Mouse (Mus musculus) hindbrain, embryonic 11.5 days (tissue): ENCODE data around the gene Cited4. TPM values are rescaled to one million over a fixed set of nuclear protein-coding genes. Genes with fewer than 3 reads are reported as not detected.

Source experiments
- ATAC-seq: fragments of 200-750 bp; cut with Nextera tagmentation; 2 replicates; pipeline ENCODE4 v1.8.0; 2017; ENCODE audit warnings: mild to moderate bottlenecking, moderate TSS enrichment, moderate library complexity; ENCODE audit not compliant: low FRiP score
- DNase-seq: peaks from one replicate; pipeline ENCODE4 v3.0.0-alpha.2; 2015; ENCODE audit warnings: low spot score
- H3K27ac ChIP-seq: fragments of 300-500 bp; sonication (generic); 2 replicates; pipeline ENCODE4 v1.5.1; 2014; ENCODE audit warnings: mild to moderate bottlenecking, low read depth, low read length
- H3K27me3 ChIP-seq: fragments of 300-500 bp; sonication (generic); 2 replicates; pipeline ENCODE4 v1.6.1; 2014; ENCODE audit warnings: mild to moderate bottlenecking, low read length, moderate library complexity, mixed read lengths; ENCODE audit not compliant: control insufficient read depth, insufficient read depth
- H3K36me3 ChIP-seq: fragments of 300-500 bp; sonication (generic); 2 replicates; pipeline ENCODE4 v1.6.1; 2014; ENCODE audit warnings: mild to moderate bottlenecking, low read length, moderate library complexity, mixed read lengths; ENCODE audit not compliant: control insufficient read depth, insufficient read depth
- H3K4me1 ChIP-seq: fragments of 300-500 bp; sonication (generic); replicated peaks from 2 replicates; pipeline ENCODE4 v1.6.1; 2014; ENCODE audit warnings: low read length, mixed read lengths; ENCODE audit not compliant: control insufficient read depth, insufficient read depth
- H3K4me2 ChIP-seq: fragments of 300-500 bp; sonication (generic); replicated peaks from 2 replicates; pipeline ENCODE4 v1.6.1; 2014; ENCODE audit warnings: mild to moderate bottlenecking, low read depth, low read length
- H3K4me3 ChIP-seq: fragments of 300-500 bp; sonication (generic); 2 replicates; pipeline ENCODE4 v1.5.1; 2014; ENCODE audit warnings: low read depth, low read length
- H3K9ac ChIP-seq: fragments of 300-500 bp; sonication (generic); 2 replicates; pipeline ENCODE4 v1.6.1; 2014; ENCODE audit warnings: low read depth, low read length
- H3K9me3 ChIP-seq: fragments of 300-500 bp; sonication (generic); 2 replicates; pipeline ENCODE4 v1.6.1; 2016; ENCODE audit warnings: low read length; ENCODE audit not compliant: control insufficient read depth
- WGBS: fragments of 180-500 bp; shearing (Covaris S2); extraction: QIAGEN DNeasy Blood & Tissue Kit; methylation state at CpG from one replicate; pipeline ENCODE4 v1.1.7; 2014; 5-methylcytosine and 5-hydroxymethylcytosine counted together
- polyA plus RNA-seq: library from polyadenylated mRNA; unstranded; fragments of >200 nt; fragmentation: Nextera tagmentation; extraction: Ambion mirVana; gene quantifications from 2 replicates; pipeline ENCODE4 v1.2.1, GENCODE M21; 2014

Gene Cited4
- 6.9 and 7.8 TPM in 2 replicates for polyA plus RNA-seq

DNA sequence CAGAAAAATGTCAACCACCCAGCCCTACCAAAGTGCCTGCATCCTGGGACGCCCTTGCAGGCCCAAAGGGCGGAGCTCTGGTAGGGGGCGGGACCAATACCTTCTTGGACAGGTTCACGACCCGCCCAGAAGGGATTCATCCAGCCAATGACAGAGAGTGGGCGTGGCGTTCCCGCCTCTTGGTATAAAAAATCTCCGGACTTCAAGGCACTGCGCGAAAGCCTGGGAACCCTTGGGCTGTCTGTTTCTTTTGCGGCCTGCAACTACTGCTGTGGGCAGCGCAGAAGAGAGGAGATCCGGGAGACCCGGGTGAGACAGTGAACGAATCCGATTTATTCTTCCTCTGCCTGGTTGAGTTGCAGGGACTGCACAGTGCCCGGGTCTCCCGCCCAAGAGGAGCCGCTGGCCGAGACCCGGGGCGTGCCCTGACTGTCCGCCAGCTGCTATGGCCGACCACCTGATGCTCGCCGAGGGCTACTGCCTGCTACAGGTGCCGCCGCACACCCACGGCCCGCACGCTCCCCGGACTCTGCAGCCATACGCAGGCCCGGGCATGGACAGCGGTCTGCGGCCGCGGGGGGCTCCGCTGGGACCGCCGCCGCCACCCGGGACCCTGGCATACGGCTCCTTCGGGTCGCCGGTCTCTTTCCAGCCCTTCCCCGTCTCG is at the start of gene Cited4:
Gene Cited4 (plus strand): TSS at position 215 of the 667 bp plus-strand sequence.
- Histone ChIP-seq H3K36me3 (no peaks in the 10 kb centered on the region), H3K27ac (no peak within 1 kb of the TSS), H3K9ac (peak within 1 kb of the TSS; percentile 53; the same call in 1 of the 2 replicates), H3K4me2 (peak within 1 kb of the TSS; percentile 100), H3K27me3 (peaks cover 16% of the 10 kb centered on the region), H3K4me3 (peak within 1 kb of the TSS; percentile 64), H3K9me3 (no peaks in the 10 kb centered on the region), H3K4me1 (no peaks in the 10 kb centered on the region)
- DNase-seq (peak; percentile 87), ATAC-seq (peak; percentile 84)
- under 1% methylated on average over 38 of the region's 50 CpGs for WGBS

- Histone ChIP-seq H3K4me2 (no peak overlapping the region), H3K36me3 (no peaks in the 10 kb centered on the region), H3K9me3 (no peaks in the 10 kb centered on the region), H3K27me3 (no peaks in the 10 kb centered on the region), H3K9ac (no peak overlapping the region), H3K27ac (no peak overlapping the region), H3K4me3 (no peak overlapping the region), H3K4me1 (no peaks in the 10 kb centered on the region)
- ATAC-seq (no peak), DNase-seq (no peak)
- 84% methylated on average over 6 of the region's 6 CpGs for WGBS
Measured at GRCm38 (mm10) chr4:120627728-120628127, 38.6 kb upstream of the Cited4 start.

DNA sequence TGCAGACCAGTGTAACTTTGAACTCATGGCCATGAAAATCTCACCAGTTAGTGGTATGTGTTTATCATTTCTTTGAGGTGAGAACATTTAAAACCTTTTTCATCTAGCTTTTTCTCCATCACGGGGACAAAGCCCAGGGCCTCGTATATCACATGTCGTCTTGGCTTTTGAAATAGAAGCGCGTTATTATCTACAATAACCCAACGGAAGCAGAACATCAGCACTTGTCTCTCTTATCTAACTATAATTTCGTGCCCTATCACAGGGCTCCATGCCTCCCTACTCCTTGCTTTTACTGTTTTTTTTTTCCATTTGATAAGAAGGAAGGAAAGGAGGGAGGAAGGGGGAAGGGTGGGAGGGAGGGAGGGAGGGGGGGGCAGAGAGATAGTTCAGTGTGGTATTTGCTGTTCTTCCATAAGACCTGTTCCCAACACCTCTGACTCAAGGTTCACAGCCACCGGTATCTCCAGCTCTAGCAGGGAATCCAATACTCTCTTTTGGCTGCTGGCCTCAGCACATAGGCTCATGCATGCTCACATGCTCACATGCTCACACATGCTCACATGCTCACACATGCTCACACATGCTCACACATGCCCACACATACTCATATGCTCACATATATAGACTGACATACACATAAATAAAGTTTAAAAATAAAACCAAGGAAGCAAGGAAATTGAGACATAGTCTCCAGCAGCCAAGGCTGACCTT is 36.0 kb upstream of the Cited4 start:
- WGBS, result 92% methylated on average over 8 of the region's 8 CpGs
- no peaks in the 10 kb centered on the region for H3K36me3 ChIP-seq
- no peak for DNase-seq
- H3K9ac ChIP-seq, result no peak overlapping the region
- H3K27me3 ChIP-seq, result no peaks in the 10 kb centered on the region
- no peak overlapping the region for H3K4me2 ChIP-seq
- no peak overlapping the region for H3K27ac ChIP-seq
- no peak overlapping the region for H3K4me3 ChIP-seq
- no peak for ATAC-seq
- H3K4me1 ChIP-seq, result no peaks in the 10 kb centered on the region
- no peaks in the 10 kb centered on the region for H3K9me3 ChIP-seq

DNA sequence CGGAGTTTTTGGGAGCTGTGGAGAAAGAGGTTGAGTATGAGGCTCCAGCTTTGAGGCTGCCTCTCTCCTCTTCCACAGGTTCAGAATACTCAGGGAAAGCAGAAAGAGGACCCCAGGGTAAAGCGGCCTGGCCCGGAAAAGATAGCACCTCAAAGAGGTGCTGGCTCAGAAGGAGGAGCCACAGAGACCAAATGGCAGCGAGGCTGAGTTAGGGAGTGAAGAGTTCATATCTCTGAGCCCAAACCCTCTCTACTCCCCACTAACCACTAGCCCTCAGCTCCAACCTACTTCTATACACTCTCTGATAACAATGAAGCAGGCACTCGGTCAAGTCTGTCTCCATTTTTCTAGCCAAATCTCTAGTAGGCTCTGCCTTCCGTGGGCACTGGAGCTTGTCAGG is 34.5 kb upstream of the Cited4 start:
- Histone ChIP-seq H3K4me1 (no peaks in the 10 kb centered on the region), H3K9ac (no peak overlapping the region), H3K4me2 (no peak overlapping the region), H3K36me3 (no peaks in the 10 kb centered on the region), H3K9me3 (no peaks in the 10 kb centered on the region), H3K4me3 (no peak overlapping the region), H3K27ac (no peak overlapping the region), H3K27me3 (no peaks in the 10 kb centered on the region)
- DNase-seq (no peak), ATAC-seq (no peak)
- 66% methylated on average over 6 of the region's 6 CpGs for WGBS

- H3K27ac ChIP-seq, result no peak overlapping the region
- ATAC-seq, result no peak
- no peaks in the 10 kb centered on the region for H3K9me3 ChIP-seq
- H3K9ac ChIP-seq, result no peak overlapping the region
- no peak overlapping the region for H3K4me2 ChIP-seq
- H3K27me3 ChIP-seq, result no peaks in the 10 kb centered on the region
- DNase-seq, result no peak
- no peaks in the 10 kb centered on the region for H3K4me1 ChIP-seq
- H3K4me3 ChIP-seq, result no peak overlapping the region
- no peaks in the 10 kb centered on the region for H3K36me3 ChIP-seq
- 73% methylated on average over 2 of the region's 2 CpGs for WGBS
Measured at GRCm38 (mm10) chr4:120635351-120635750, 31.0 kb upstream of the Cited4 start.

DNA sequence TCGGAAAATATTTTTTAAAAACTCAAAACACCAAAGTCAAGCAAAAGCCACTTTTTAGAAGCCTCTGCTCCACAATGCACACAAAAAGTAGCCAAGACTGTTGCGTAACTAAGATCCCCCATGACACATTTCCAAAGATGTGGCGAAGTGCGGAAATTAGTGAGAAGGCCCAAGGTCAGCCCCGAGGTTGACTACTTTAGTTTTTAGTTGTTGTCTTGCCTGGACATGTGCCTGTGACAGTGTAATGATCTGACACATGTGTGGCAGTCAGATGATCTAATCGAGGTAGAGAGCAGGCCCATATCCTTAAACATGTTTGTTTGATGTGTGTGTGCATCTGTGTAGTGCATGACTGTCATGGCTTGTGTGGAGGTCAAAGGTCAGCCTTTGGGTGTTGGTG is 24.4 kb upstream of the Cited4 start:
- Histone ChIP-seq H3K9ac (no peak overlapping the region), H3K27ac (no peak overlapping the region), H3K9me3 (no peaks in the 10 kb centered on the region), H3K27me3 (no peaks in the 10 kb centered on the region), H3K4me2 (no peak overlapping the region), H3K36me3 (no peaks in the 10 kb centered on the region), H3K4me1 (no peaks in the 10 kb centered on the region), H3K4me3 (no peak overlapping the region)
- ATAC-seq (no peak), DNase-seq (no peak)
- WGBS, result 92% methylated on average over 6 of the region's 6 CpGs

DNA sequence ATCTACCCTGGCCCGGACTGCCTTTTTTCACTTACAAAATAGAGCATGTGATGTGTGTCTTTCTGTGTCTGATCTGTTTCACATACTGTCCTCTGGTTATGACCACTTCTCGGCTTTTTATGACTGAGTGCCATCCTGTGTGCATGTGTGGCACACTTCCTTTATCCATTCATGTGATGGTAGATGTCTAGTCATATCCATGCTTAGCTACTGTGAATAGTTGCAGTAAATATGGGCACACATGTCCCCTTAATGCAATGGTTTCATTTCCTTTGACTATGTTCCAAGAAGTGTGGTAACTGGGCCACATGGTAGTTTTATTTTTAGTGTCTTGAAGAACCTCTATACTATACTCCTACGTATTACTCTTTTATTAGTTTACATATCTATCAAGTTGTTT is 22.5 kb upstream of the Cited4 start:
- Histone ChIP-seq H3K27me3 (peaks cover 9% of the 10 kb centered on the region; the same call in 1 of the 2 replicates), H3K36me3 (no peaks in the 10 kb centered on the region), H3K9me3 (no peaks in the 10 kb centered on the region), H3K4me2 (no peak overlapping the region), H3K4me3 (no peak overlapping the region), H3K27ac (no peak overlapping the region), H3K4me1 (no peaks in the 10 kb centered on the region), H3K9ac (no peak overlapping the region)
- 89% methylated on average over 3 of the region's 3 CpGs for WGBS
- no peak for ATAC-seq
- DNase-seq, result no peak

GRCm38 (mm10) chr4:120649369-120650207 is 16.8 kb upstream of the Cited4 start:
- H3K4me1 ChIP-seq, result 0 out of 2 replicates have a peak, but pooled peaks cover 2% of the 10 kb centered on the region
- ATAC-seq, result peak; percentile 76
- H3K9ac ChIP-seq, result peak overlapping the region; percentile 59
- H3K27me3 ChIP-seq, result peaks cover 22% of the 10 kb centered on the region
- H3K4me2 ChIP-seq, result peak overlapping the region; percentile 88
- H3K9me3 ChIP-seq, result no peaks in the 10 kb centered on the region
- peak; percentile 59 for DNase-seq
- H3K4me3 ChIP-seq, result peak overlapping the region; percentile 48
- H3K27ac ChIP-seq, result no peak overlapping the region
- WGBS, result 4% methylated on average over 53 of the region's 55 CpGs
- no peaks in the 10 kb centered on the region for H3K36me3 ChIP-seq
